Mouse (Mus musculus) megakaryocyte, embryonic 14.5 days (primary cell): Measurements from ENCODE around the gene Hist2h2ac.

Experiments used
- FLI1 ChIP-seq: IDR thresholded peaks from 2 replicates; pipeline ENCODE4 v1.6.1; 2012; ENCODE audit warnings: low read length, inconsistent platforms, mixed read lengths
- GATA1 ChIP-seq: IDR thresholded peaks from 3 replicates; pipeline ENCODE4 v1.6.1; 2012; ENCODE audit warnings: mixed read lengths, low read length, inconsistent platforms, borderline replicate concordance

DNA sequence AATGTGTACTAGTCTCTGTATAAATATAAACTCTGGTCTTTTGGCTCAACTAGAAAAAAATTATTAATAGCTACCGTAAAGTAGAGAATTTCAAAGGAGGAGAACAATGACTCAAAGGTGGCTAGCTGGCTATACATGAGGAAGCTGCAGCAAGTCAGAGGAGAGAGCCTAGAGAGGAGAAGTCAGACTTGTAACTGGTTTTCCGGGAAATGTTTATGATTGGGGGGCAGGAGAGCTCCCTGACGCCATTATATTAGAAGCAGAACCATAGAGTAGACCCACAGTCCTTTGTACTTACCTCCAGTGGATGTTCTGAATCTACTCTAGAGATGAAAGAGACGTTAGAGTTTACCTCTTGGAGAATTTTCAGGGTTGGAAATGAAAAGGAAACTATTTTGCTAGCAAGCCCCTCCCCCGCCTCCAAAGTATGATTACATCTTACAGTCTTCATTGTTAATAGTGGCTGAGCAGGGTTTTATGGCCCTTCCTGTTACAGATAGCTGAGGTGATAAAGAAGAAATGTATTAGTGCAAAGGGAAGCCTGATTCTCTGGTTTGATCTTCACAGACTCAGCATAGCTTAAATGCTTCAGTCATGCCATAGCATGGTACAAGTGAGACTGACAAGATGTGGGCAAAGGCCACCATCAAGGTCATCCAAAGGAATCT lies 35.4 kb upstream of the Hist2h2ac start:
- no peak for TF ChIP-seq GATA1
- TF ChIP-seq FLI1: no peak
